Mouse (Mus musculus) neural tube, embryonic 12.5 days (tissue): Measurements from ENCODE around the gene Sik3. TPM values are rescaled to one million over a fixed set of nuclear protein-coding genes. Genes with fewer than 3 reads are reported as not detected.

Source experiments
- ATAC-seq: fragments of 200-750 bp; cut with Nextera tagmentation; 2 replicates; pipeline ENCODE4 v1.8.0; 2017; ENCODE audit warnings: low read depth, mild to moderate bottlenecking, moderate TSS enrichment, moderate library complexity; ENCODE audit not compliant: low FRiP score
- H3K27ac ChIP-seq: fragments of 300-500 bp; sonication (generic); 2 replicates; pipeline ENCODE4 v1.5.1; 2016
- H3K27me3 ChIP-seq: fragments of 300-500 bp; sonication (generic); replicated peaks from 2 replicates; pipeline ENCODE4 v1.6.1; 2016; ENCODE audit warnings: mild to moderate bottlenecking
- H3K36me3 ChIP-seq: fragments of 300-500 bp; sonication (generic); 2 replicates; pipeline ENCODE4 v1.6.1; 2016; ENCODE audit warnings: mild to moderate bottlenecking
- H3K4me1 ChIP-seq: fragments of 300-500 bp; sonication (generic); 2 replicates; pipeline ENCODE4 v1.6.1; 2016
- H3K4me2 ChIP-seq: fragments of 300-500 bp; sonication (generic); replicated peaks from 2 replicates; pipeline ENCODE4 v1.6.1; 2016; ENCODE audit warnings: mild to moderate bottlenecking
- H3K4me3 ChIP-seq: fragments of 300-500 bp; sonication (generic); 2 replicates; pipeline ENCODE4 v1.5.1; 2016
- H3K9ac ChIP-seq: fragments of 300-500 bp; sonication (generic); 2 replicates; pipeline ENCODE4 v1.6.1; 2016; ENCODE audit warnings: mild to moderate bottlenecking
- H3K9me3 ChIP-seq: fragments of 300-500 bp; sonication (generic); 2 replicates; pipeline ENCODE4 v1.6.1; 2016; ENCODE audit warnings: mild to moderate bottlenecking
- WGBS: fragments of 180-500 bp; shearing (Covaris S2); methylation state at CpG from one replicate; pipeline ENCODE4 v1.1.7; 2016; 5-methylcytosine and 5-hydroxymethylcytosine counted together
- polyA plus RNA-seq: library from polyadenylated mRNA; unstranded; fragments of >200 nt; fragmentation: Nextera tagmentation; extraction: Ambion mirVana; gene quantifications from 2 replicates; pipeline ENCODE4 v1.2.1, GENCODE M21; 2016

Gene Sik3
- polyA plus RNA-seq, 1 experiment from 2014 or later = 13.2 TPM

DNA sequence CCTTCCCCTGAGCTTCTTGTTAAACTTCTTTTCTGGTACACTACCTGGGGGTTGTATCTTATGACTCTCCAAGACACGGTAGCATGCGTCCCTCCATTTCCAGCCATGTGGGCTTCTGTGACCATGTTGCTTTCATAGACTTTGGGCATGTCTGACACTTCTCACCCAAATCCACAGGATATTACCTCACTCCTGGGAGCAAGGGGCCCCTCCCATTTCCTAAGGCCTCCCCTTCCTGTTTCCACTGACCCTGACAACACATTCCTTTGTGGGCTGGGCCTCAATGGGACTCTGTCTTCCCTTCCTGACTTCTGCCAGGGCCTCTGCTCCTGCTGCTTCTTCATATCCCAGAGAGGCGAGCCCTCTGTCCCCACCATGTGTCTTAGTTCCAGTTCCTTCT, 244.9 kb downstream of the Sik3 start:
- H3K9ac ChIP-seq = no peak overlapping the region
- H3K4me2 ChIP-seq = no peak overlapping the region
- H3K27me3 ChIP-seq = no peaks in the 10 kb centered on the region; the same call in 1 of the 2 replicates
- H3K27ac ChIP-seq = no peak overlapping the region
- no peak overlapping the region for H3K4me3 ChIP-seq
- WGBS = 81% methylated on average over 3 of the region's 3 CpGs
- no peak for ATAC-seq
- H3K9me3 ChIP-seq = no peaks in the 10 kb centered on the region
- no peaks in the 10 kb centered on the region for H3K4me1 ChIP-seq
- no peaks in the 10 kb centered on the region for H3K36me3 ChIP-seq

DNA sequence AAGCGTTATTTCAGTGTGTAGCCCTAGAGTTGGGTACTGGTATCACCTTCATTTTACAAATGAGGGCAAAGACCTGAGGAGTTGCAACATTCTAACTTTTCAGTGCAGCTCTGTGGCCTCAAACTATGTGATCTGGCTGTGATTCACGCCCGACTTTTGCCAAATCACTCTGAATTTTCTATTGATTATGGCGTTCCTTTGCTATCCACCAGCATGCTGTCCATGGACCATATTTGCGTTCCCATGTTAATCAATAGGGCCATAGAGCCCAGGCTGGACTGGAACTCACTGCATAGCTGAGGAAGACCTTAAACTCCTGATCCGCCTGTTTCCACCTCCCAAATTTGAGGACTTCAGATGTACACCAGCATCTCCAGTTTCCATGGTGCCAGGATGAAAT, 246.5 kb downstream of the Sik3 start:
- no peak overlapping the region for H3K9ac ChIP-seq
- WGBS = 89% methylated on average over 6 of the region's 6 CpGs
- H3K4me2 ChIP-seq = no peak overlapping the region
- H3K9me3 ChIP-seq = no peaks in the 10 kb centered on the region
- ATAC-seq = no peak
- no peak overlapping the region for H3K4me3 ChIP-seq
- no peaks in the 10 kb centered on the region for H3K36me3 ChIP-seq
- H3K27me3 ChIP-seq = no peaks in the 10 kb centered on the region
- no peak overlapping the region for H3K27ac ChIP-seq
- H3K4me1 ChIP-seq = no peaks in the 10 kb centered on the region

DNA sequence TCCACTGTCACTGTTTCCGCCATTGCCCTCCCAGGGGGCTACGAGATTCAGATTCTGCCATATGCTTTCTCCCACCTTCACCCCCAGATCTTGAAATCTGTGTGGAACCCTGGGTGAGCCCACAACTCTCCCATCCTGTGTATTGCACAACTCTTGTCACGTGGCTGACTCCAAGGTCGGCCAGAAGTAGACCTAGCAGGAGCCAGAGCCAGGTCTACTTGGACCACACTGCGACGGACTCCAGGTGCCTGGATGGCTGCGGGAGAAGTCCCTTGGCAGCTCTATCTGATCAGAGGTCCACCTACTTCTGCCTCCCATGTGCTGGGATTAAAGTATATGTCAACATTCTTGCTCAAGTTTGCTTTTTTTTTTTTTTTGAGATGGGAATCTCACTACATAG, 248.5 kb downstream of the Sik3 start:
- H3K27me3 ChIP-seq = no peaks in the 10 kb centered on the region
- H3K36me3 ChIP-seq = no peaks in the 10 kb centered on the region
- H3K4me1 ChIP-seq = no peaks in the 10 kb centered on the region
- H3K4me3 ChIP-seq = no peak overlapping the region
- H3K9ac ChIP-seq = no peak overlapping the region
- no peak overlapping the region for H3K4me2 ChIP-seq
- H3K9me3 ChIP-seq = no peaks in the 10 kb centered on the region
- H3K27ac ChIP-seq = no peak overlapping the region
- ATAC-seq = no peak
- WGBS = 91% methylated on average over 7 of the region's 7 CpGs

DNA sequence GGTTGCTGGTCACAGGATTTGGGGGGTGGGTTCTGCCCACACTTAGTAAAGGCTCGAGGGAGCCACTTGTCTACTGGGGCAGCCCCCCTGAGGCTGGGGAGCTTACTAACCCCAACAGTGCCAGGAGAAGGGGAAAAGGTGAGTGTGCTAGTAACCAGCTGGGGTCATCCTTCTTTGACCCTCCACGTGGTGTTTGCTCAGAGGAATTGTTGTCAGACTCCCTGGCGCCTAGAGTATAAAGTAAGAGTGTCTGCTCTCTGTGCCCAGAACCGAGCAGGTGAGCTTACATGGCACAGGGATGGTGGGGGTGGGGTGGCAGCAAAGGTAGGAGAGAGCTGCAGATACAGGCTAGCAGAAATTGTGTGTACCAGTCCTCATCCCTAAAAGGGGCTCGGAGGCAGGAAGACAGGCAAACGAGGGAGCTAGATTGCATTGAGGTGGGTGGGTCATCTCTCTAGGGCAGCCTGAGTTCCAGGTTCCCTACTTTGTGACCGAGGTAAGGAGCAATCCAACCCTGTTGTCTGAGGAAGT, 255.8 kb downstream of the Sik3 start, which contains the start of gene Apoa5:
Apoa5 (plus strand) TSS at position 291 of the 531 bp plus-strand sequence.
- H3K27ac ChIP-seq = no peak within 1 kb of the TSS
- no peak within 1 kb of the TSS for H3K4me2 ChIP-seq
- H3K36me3 ChIP-seq = no peaks in the 10 kb centered on the region
- WGBS = 59% methylated on average over 7 of the region's 7 CpGs
- no peaks in the 10 kb centered on the region for H3K9me3 ChIP-seq
- H3K4me3 ChIP-seq = no peak within 1 kb of the TSS
- H3K4me1 ChIP-seq = peaks cover under 1% of the 10 kb centered on the region; the same call in 1 of the 2 replicates
- H3K27me3 ChIP-seq = peaks cover 20% of the 10 kb centered on the region
- no peak within 1 kb of the TSS for H3K9ac ChIP-seq
- ATAC-seq = no peak

DNA sequence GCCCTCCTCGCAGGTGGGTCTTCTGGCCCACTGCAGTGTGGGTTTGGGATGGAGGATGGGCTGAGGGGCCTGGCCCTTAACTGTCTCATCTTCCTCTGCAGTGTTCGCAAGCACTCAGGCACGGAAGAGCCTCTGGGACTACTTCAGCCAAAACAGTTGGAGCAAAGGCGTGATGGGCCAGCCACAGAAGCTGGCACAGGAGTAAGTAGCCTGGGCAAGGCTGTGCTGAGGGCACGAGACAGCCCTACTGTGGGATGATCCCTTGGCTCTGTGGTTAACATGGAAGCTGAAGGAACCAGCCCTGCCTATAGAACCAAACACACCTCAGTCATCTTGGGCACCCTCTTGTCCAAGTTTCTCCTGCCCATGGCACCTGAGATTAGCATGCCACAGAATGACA, 256.5 kb downstream of the Sik3 start:
- Histone ChIP-seq H3K4me1 (peaks cover 7% of the 10 kb centered on the region), H3K4me2 (no peak overlapping the region), H3K9ac (no peak overlapping the region), H3K27ac (no peak overlapping the region), H3K4me3 (no peak overlapping the region), H3K27me3 (peaks cover 20% of the 10 kb centered on the region), H3K36me3 (no peaks in the 10 kb centered on the region), H3K9me3 (no peaks in the 10 kb centered on the region)
- WGBS = 90% methylated on average over 5 of the region's 5 CpGs
- no peak for ATAC-seq

DNA sequence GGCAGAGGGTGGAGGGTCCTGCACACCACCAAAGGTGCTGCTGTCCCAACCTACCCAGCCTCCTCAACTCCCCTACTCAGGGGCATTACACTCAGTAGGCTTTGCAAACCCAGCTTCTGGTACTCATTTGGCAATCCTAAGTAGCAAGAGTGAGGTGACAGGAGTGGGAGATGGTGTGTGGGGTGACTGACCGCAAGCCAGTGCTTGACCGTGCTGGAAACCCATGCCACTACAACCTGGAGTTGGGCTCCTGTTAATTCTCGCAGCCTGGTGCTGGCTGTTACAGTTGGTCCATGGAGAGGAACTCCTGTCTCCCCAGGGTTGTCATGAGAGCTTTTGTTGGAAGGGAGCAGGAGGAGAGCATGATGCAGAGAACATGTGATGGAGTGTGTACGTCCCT, 258.2 kb downstream of the Sik3 start:
- H3K36me3 ChIP-seq = peaks cover 15% of the 10 kb centered on the region
- no peak overlapping the region for H3K27ac ChIP-seq
- 95% methylated on average over 4 of the region's 4 CpGs for WGBS
- no peaks in the 10 kb centered on the region for H3K9me3 ChIP-seq
- no peak overlapping the region for H3K9ac ChIP-seq
- H3K4me2 ChIP-seq = no peak overlapping the region
- peaks cover 11% of the 10 kb centered on the region for H3K4me1 ChIP-seq
- no peak for ATAC-seq
- H3K4me3 ChIP-seq = no peak overlapping the region
- H3K27me3 ChIP-seq = peaks cover 20% of the 10 kb centered on the region

DNA sequence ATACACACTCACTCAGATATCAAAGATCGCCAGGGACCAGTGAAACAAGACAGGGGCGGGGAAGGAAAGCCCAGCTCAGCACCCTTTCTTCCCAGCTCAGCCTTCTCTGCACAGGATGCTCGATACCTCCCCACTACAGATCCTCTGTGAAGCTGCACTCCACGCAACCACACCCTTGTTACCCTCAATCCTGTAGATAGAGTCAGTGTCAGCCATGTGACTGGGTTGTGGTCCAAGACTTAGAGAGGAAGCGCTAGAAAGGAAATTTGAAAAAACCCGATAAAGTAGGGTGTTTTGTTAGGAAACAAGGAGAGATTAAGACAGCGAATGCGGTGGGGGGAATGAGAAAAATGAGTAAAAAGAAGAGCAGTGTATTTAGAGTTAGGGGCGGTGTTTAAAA, 259.4 kb downstream of the Sik3 start:
- no peak overlapping the region for H3K4me2 ChIP-seq
- 92% methylated on average over 9 of the region's 9 CpGs for WGBS

DNA sequence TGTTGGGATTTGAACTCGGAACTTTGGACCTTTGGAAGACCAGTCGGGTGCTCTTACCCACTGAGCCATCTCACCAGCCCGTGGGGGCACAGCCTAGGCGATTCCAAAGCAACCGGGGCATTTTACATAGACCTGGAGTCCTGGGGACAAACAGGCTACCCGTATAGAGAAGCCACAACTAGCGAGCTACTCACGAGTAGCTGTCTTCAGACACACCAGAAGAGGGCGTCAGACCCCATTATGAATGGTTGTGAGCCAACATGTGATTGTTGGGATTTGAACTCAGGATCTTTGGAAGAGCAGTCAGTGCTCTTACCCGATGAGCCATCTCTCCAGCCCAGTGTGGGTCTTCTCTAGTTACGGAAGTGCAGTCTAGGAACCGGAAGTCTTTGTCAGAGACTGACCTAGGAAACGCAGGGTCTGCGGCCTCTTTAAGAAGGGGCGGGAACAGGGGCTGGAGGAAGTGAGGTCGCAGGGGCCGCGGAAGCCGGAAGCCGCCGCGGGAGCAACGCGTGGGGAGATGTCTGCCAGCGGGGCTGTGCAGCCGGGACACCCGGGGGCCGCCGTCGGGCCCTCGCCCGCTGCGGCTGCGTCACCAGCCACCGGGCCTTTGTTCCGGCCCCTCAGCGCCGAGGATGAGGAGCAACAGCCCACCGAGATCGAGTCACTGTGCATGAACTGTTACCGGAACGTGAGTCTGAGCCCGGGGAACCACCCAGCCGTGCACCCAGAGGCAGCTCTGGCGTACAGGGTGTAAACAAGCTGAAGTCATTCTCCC, 260.2 kb downstream of the Sik3 start, which contains the start of gene Zpr1:
Zpr1 (plus strand) TSS at position 388 of the 778 bp plus-strand sequence.
- H3K4me2 ChIP-seq = peak within 1 kb of the TSS; percentile 96
- peak within 1 kb of the TSS; percentile 90 for H3K4me3 ChIP-seq
- no peak within 1 kb of the TSS for H3K27ac ChIP-seq
- peaks cover 11% of the 10 kb centered on the region for H3K4me1 ChIP-seq
- ATAC-seq = peak; percentile 93
- peak within 1 kb of the TSS; percentile 64 for H3K9ac ChIP-seq
- H3K27me3 ChIP-seq = peaks cover 20% of the 10 kb centered on the region
- H3K9me3 ChIP-seq = no peaks in the 10 kb centered on the region
- peaks cover 36% of the 10 kb centered on the region for H3K36me3 ChIP-seq
- 5% methylated on average over 45 of the region's 45 CpGs for WGBS

More for the DNA sequence above, 259.4 kb downstream of the Sik3 start:
- Histone ChIP-seq H3K9ac (no peak overlapping the region), H3K9me3 (no peaks in the 10 kb centered on the region), H3K36me3 (peaks cover 28% of the 10 kb centered on the region), H3K4me3 (no peak overlapping the region), H3K4me1 (peaks cover 11% of the 10 kb centered on the region), H3K27me3 (peaks cover 20% of the 10 kb centered on the region), H3K27ac (no peak overlapping the region)
- no peak for ATAC-seq

Other genes with a start within 250 kb of the Sik3 start
- 16.3 and 18.0 TPM in 2 replicates for gene Cep164, start 184.1 kb upstream of the Sik3 start, polyA plus RNA-seq
- gene Bace1, start 174.2 kb upstream of the Sik3 start, polyA plus RNA-seq = 40.6 and 41.6 TPM in 2 replicates
- gene Pcsk7, start 106.3 kb upstream of the Sik3 start, polyA plus RNA-seq = 27.5 and 28.3 TPM in 2 replicates
- gene Rnf214, start 105.9 kb upstream of the Sik3 start, polyA plus RNA-seq = 81.9 and 94.9 TPM in 2 replicates
- gene Tagln, start 76.8 kb upstream of the Sik3 start, polyA plus RNA-seq = 10.1 and 11.1 TPM in 2 replicates
- gene Sidt2, start 57.6 kb upstream of the Sik3 start, polyA plus RNA-seq = 41.2 and 42.1 TPM in 2 replicates
- gene Pafah1b2, start 130 bp upstream of the Sik3 start, polyA plus RNA-seq = 326 and 329 TPM in 2 replicates
- 2.4 and 4.4 TPM in 2 replicates for gene Apoa1, start 215.8 kb downstream of the Sik3 start, polyA plus RNA-seq
- gene Apoc3, start 222.8 kb downstream of the Sik3 start, polyA plus RNA-seq = not detected in 2 replicates
- not detected in 2 replicates for gene Apoa4, start 227.9 kb downstream of the Sik3 start, polyA plus RNA-seq